Mouse (Mus musculus): ENCODE data around the gene Vash2. TPM values are rescaled to one million over a fixed set of nuclear protein-coding genes. Genes with fewer than 3 reads are reported as not detected.

Gene Vash2
- polyA plus RNA-seq, 1 experiment, result 3.4 TPM

- no peak for TF ChIP-seq POLR2A (IDR thresholded peaks at IDR 0.05; ENCODE audit: control insufficient read depth, extremely low read depth, insufficient read depth, low read length, poor library complexity)
- TF ChIP-seq CTCF (IDR thresholded peaks at IDR 0.05; ENCODE audit: borderline replicate concordance, control insufficient read depth, extremely low read depth, insufficient read depth, low read length, poor library complexity), result no peak
- 98% methylated on average over 17 of the region's 17 CpGs for WGBS
- peaks cover 20% of the 10 kb centered on the region for H3K36me3 ChIP-seq (ENCODE audit: control insufficient read depth, insufficient read depth, low read length)
- H3K4me1 ChIP-seq (replicated peaks; ENCODE audit: control insufficient read depth, insufficient read depth, low read length), result no peaks in the 10 kb centered on the region
- DNase-seq, result no peak
- H3K27me3 ChIP-seq (ENCODE audit: control insufficient read depth, insufficient read depth, low read length), result no peaks in the 10 kb centered on the region
- no peak overlapping the region for H3K4me3 ChIP-seq (ENCODE audit: control insufficient read depth, insufficient read depth, low read length)
- H3K27ac ChIP-seq (ENCODE audit: control insufficient read depth, insufficient read depth, low read length), result no peak overlapping the region
Observed at GRCm38 (mm10) chr1:190948846-190949245, 30.2 kb downstream of the Vash2 start.

DNA sequence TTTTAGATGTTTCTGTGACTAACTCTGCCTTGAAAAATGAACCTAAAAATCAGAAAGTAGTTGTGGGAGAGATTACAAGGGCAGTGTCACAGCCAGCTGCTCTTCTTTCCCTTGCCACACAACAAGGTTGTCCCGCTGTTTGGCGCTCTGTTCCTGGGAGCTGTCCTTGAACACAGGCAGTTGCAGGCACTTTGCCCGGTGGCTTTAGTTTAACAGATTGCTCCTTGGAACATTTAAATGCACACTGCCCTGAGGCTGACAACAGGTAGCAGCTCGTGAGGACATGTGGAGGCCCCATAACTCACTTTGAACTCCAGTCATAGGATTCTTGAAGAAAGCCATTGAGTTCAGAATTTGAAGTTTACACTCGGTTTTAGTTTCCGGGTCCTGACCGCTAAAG is 30.7 kb downstream of the Vash2 start:
- Histone ChIP-seq H3K4me3 (ENCODE audit: control insufficient read depth, insufficient read depth, low read length) (no peak overlapping the region), H3K27ac (ENCODE audit: control insufficient read depth, insufficient read depth, low read length) (no peak overlapping the region), H3K36me3 (ENCODE audit: control insufficient read depth, insufficient read depth, low read length) (peaks cover 24% of the 10 kb centered on the region), H3K27me3 (ENCODE audit: control insufficient read depth, insufficient read depth, low read length) (no peaks in the 10 kb centered on the region), H3K4me1 (replicated peaks; ENCODE audit: control insufficient read depth, insufficient read depth, low read length) (no peaks in the 10 kb centered on the region)
- no peak for DNase-seq
- no peak for TF ChIP-seq CTCF (IDR thresholded peaks at IDR 0.05; ENCODE audit: borderline replicate concordance, control insufficient read depth, extremely low read depth, insufficient read depth, low read length, poor library complexity)
- TF ChIP-seq POLR2A (IDR thresholded peaks at IDR 0.05; ENCODE audit: control insufficient read depth, extremely low read depth, insufficient read depth, low read length, poor library complexity), result no peak
- WGBS, result 95% methylated on average over 7 of the region's 7 CpGs

GRCm38 (mm10) chr1:190947986-190948385 is 31.1 kb downstream of the Vash2 start:
- no peaks in the 10 kb centered on the region for H3K27me3 ChIP-seq (ENCODE audit: control insufficient read depth, insufficient read depth, low read length)
- DNase-seq, result no peak
- TF ChIP-seq POLR2A (IDR thresholded peaks at IDR 0.05; ENCODE audit: control insufficient read depth, extremely low read depth, insufficient read depth, low read length, poor library complexity), result no peak
- TF ChIP-seq CTCF (IDR thresholded peaks at IDR 0.05; ENCODE audit: borderline replicate concordance, control insufficient read depth, extremely low read depth, insufficient read depth, low read length, poor library complexity), result no peak
- peaks cover 29% of the 10 kb centered on the region for H3K36me3 ChIP-seq (ENCODE audit: control insufficient read depth, insufficient read depth, low read length)
- no peak overlapping the region for H3K4me3 ChIP-seq (ENCODE audit: control insufficient read depth, insufficient read depth, low read length)
- H3K4me1 ChIP-seq (replicated peaks; ENCODE audit: control insufficient read depth, insufficient read depth, low read length), result no peaks in the 10 kb centered on the region
- WGBS, result 92% methylated on average over 5 of the region's 5 CpGs
- no peak overlapping the region for H3K27ac ChIP-seq (ENCODE audit: control insufficient read depth, insufficient read depth, low read length)

- DNase-seq, result peak; percentile 66
- H3K36me3 ChIP-seq (ENCODE audit: control insufficient read depth, insufficient read depth, low read length), result peaks cover 66% of the 10 kb centered on the region
- 68% methylated on average over 6 of the region's 6 CpGs for WGBS
- H3K4me3 ChIP-seq (ENCODE audit: control insufficient read depth, insufficient read depth, low read length), result no peak overlapping the region
- no peak overlapping the region for H3K27ac ChIP-seq (ENCODE audit: control insufficient read depth, insufficient read depth, low read length)
- no peaks in the 10 kb centered on the region for H3K27me3 ChIP-seq (ENCODE audit: control insufficient read depth, insufficient read depth, low read length)
- no peak for TF ChIP-seq POLR2A (IDR thresholded peaks at IDR 0.05; ENCODE audit: control insufficient read depth, extremely low read depth, insufficient read depth, low read length, poor library complexity)
- TF ChIP-seq CTCF (IDR thresholded peaks at IDR 0.05; ENCODE audit: borderline replicate concordance, control insufficient read depth, extremely low read depth, insufficient read depth, low read length, poor library complexity), result no peak; the same call in 1 of the 2 replicates
- H3K4me1 ChIP-seq (replicated peaks; ENCODE audit: control insufficient read depth, insufficient read depth, low read length), result no peaks in the 10 kb centered on the region
Observed at GRCm38 (mm10) chr1:190944109-190944760, 34.9 kb downstream of the Vash2 start.

GRCm38 (mm10) chr1:190939803-190940202 is 39.3 kb downstream of the Vash2 start:
- no peak for DNase-seq
- H3K4me3 ChIP-seq (ENCODE audit: control insufficient read depth, insufficient read depth, low read length), result no peak overlapping the region
- WGBS, result 97% methylated on average over 7 of the region's 7 CpGs
- no peak overlapping the region for H3K27ac ChIP-seq (ENCODE audit: control insufficient read depth, insufficient read depth, low read length)
- TF ChIP-seq CTCF (IDR thresholded peaks at IDR 0.05; ENCODE audit: borderline replicate concordance, control insufficient read depth, extremely low read depth, insufficient read depth, low read length, poor library complexity) (no peak), POLR2A (IDR thresholded peaks at IDR 0.05; ENCODE audit: control insufficient read depth, extremely low read depth, insufficient read depth, low read length, poor library complexity) (no peak)
- no peaks in the 10 kb centered on the region for H3K4me1 ChIP-seq (replicated peaks; ENCODE audit: control insufficient read depth, insufficient read depth, low read length)
- no peaks in the 10 kb centered on the region for H3K27me3 ChIP-seq (ENCODE audit: control insufficient read depth, insufficient read depth, low read length)
- peaks cover 88% of the 10 kb centered on the region for H3K36me3 ChIP-seq (ENCODE audit: control insufficient read depth, insufficient read depth, low read length)

- 96% methylated on average over 6 of the region's 6 CpGs for WGBS
- no peak for DNase-seq
- Histone ChIP-seq H3K27ac (ENCODE audit: control insufficient read depth, insufficient read depth, low read length) (no peak overlapping the region), H3K4me1 (replicated peaks; ENCODE audit: control insufficient read depth, insufficient read depth, low read length) (peaks cover 4% of the 10 kb centered on the region), H3K36me3 (ENCODE audit: control insufficient read depth, insufficient read depth, low read length) (peaks cover 20% of the 10 kb centered on the region), H3K4me3 (ENCODE audit: control insufficient read depth, insufficient read depth, low read length) (no peak overlapping the region), H3K27me3 (ENCODE audit: control insufficient read depth, insufficient read depth, low read length) (no peaks in the 10 kb centered on the region)
- TF ChIP-seq CTCF (IDR thresholded peaks at IDR 0.05; ENCODE audit: borderline replicate concordance, control insufficient read depth, extremely low read depth, insufficient read depth, low read length, poor library complexity) (no peak), POLR2A (IDR thresholded peaks at IDR 0.05; ENCODE audit: control insufficient read depth, extremely low read depth, insufficient read depth, low read length, poor library complexity) (no peak)
Observed at GRCm38 (mm10) chr1:190930181-190930580, 48.9 kb downstream of the Vash2 start.
